Mouse (Mus musculus): ENCODE results near the gene Lfng. TPM values are rescaled to one million over a fixed set of nuclear protein-coding genes. Genes with fewer than 3 reads are reported as not detected.

Gene Lfng
- polyA plus RNA-seq, 1 experiment from 2014 or later: 9.0 TPM

GRCm38 (mm10) chr5:140597787-140598186 lies 9.3 kb upstream of the Lfng start:
- no peak for ATAC-seq (ENCODE audit: insufficient number of reproducible peaks, low FRiP score, low TSS enrichment, low read depth)
- H3K9me3 ChIP-seq (ENCODE audit: control insufficient read depth, low read length): no peaks in the 10 kb centered on the region

DNA sequence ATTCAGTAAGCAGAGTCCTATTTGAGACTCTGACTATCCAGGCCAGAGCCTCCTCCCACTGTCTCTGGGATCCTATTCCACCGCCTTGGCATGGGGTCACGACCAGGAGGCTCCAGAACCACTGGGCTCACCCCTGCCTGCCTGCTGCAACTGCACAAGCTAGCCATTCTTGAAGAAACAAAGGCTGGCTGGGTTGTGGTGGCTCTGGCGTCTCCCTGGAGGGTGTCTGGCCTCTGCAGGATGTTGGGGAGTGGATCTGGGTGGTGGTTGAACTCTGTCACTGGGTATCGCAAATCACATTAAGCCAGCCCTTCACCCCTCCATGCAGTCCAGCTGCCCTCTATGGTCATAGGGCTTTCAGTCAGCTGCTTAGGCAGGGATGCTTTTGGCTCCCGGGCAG lies 7.2 kb upstream of the Lfng start:
- H3K9me3 ChIP-seq (ENCODE audit: control insufficient read depth, low read length): no peaks in the 10 kb centered on the region
- 41% methylated on average over 5 of the region's 5 CpGs for WGBS
- H3K4me3 ChIP-seq (ENCODE audit: low read depth, low read length): no peak overlapping the region
- no peak overlapping the region for H3K27ac ChIP-seq (replicated peaks; ENCODE audit: low read depth, low read length)
- DNase-seq (ENCODE audit: low spot score): no peak
- no peak overlapping the region for H3K9ac ChIP-seq (ENCODE audit: low read length)
- H3K36me3 ChIP-seq (ENCODE audit: control insufficient read depth, insufficient read depth, low read length): no peaks in the 10 kb centered on the region
- no peak overlapping the region for H3K4me2 ChIP-seq (ENCODE audit: low read depth, severe bottlenecking)
- no peaks in the 10 kb centered on the region for H3K27me3 ChIP-seq (ENCODE audit: control insufficient read depth, insufficient read depth, low read length)
- ATAC-seq (ENCODE audit: insufficient number of reproducible peaks, low FRiP score, low TSS enrichment, low read depth): no peak
- H3K4me1 ChIP-seq (ENCODE audit: control insufficient read depth, insufficient read depth, low read length): no peaks in the 10 kb centered on the region; the same call in 1 of the 2 replicates

More at GRCm38 (mm10) chr5:140597787-140598186, 9.3 kb upstream of the Lfng start:
- Histone ChIP-seq H3K27ac (replicated peaks; ENCODE audit: low read depth, low read length) (no peak overlapping the region), H3K9ac (ENCODE audit: low read length) (no peak overlapping the region), H3K4me3 (ENCODE audit: low read depth, low read length) (no peak overlapping the region), H3K4me1 (ENCODE audit: control insufficient read depth, insufficient read depth, low read length) (no peaks in the 10 kb centered on the region; the same call in 1 of the 2 replicates), H3K4me2 (ENCODE audit: low read depth, severe bottlenecking) (no peak overlapping the region), H3K27me3 (ENCODE audit: control insufficient read depth, insufficient read depth, low read length) (no peaks in the 10 kb centered on the region), H3K36me3 (ENCODE audit: control insufficient read depth, insufficient read depth, low read length) (no peaks in the 10 kb centered on the region)
- no peak for DNase-seq (ENCODE audit: low spot score)
- 85% methylated on average over 4 of the region's 4 CpGs for WGBS

- Histone ChIP-seq H3K4me3 (ENCODE audit: low read depth, low read length) (no peak overlapping the region), H3K4me1 (ENCODE audit: control insufficient read depth, insufficient read depth, low read length) (peaks cover 11% of the 10 kb centered on the region), H3K9ac (ENCODE audit: low read length) (no peak overlapping the region)
Measured at GRCm38 (mm10) chr5:140601712-140602111, 5.4 kb upstream of the Lfng start.

DNA sequence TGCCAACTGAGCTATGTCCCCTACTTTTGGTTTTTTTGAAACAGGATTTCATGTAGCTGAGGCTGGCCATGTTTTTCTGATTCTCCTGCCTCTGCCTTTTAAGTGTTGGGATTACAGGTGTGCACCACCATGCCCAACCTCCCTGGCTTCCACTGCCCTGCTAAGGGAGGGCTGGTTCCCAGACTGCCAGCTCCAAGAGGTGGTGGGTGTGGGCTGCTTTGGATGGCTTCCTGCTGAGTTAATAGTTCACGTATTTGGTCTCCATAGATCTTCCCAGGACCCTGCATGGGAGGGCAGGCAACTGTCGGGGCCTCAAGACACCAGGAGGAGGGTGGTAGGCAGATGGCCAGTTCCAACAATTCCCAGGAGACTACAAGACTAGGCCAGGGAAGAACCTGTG lies 4.6 kb upstream of the Lfng start:
- Histone ChIP-seq H3K4me3 (ENCODE audit: low read depth, low read length) (no peak overlapping the region), H3K9ac (ENCODE audit: low read length) (no peak overlapping the region), H3K27me3 (ENCODE audit: control insufficient read depth, insufficient read depth, low read length) (peaks cover 8% of the 10 kb centered on the region), H3K9me3 (ENCODE audit: control insufficient read depth, low read length) (no peaks in the 10 kb centered on the region), H3K27ac (replicated peaks; ENCODE audit: low read depth, low read length) (no peak overlapping the region), H3K4me1 (ENCODE audit: control insufficient read depth, insufficient read depth, low read length) (peaks cover 14% of the 10 kb centered on the region), H3K36me3 (ENCODE audit: control insufficient read depth, insufficient read depth, low read length) (no peaks in the 10 kb centered on the region), H3K4me2 (ENCODE audit: low read depth, severe bottlenecking) (no peak overlapping the region)
- DNase-seq (ENCODE audit: low spot score) (no peak), ATAC-seq (ENCODE audit: insufficient number of reproducible peaks, low FRiP score, low TSS enrichment, low read depth) (no peak)
- 46% methylated on average over 2 of the region's 2 CpGs for WGBS

More at GRCm38 (mm10) chr5:140601712-140602111, 5.4 kb upstream of the Lfng start:
- no peaks in the 10 kb centered on the region for H3K9me3 ChIP-seq (ENCODE audit: control insufficient read depth, low read length)
- H3K27me3 ChIP-seq (ENCODE audit: control insufficient read depth, insufficient read depth, low read length): peaks cover 8% of the 10 kb centered on the region
- H3K27ac ChIP-seq (replicated peaks; ENCODE audit: low read depth, low read length): no peak overlapping the region
- no peak for DNase-seq (ENCODE audit: low spot score)
- H3K36me3 ChIP-seq (ENCODE audit: control insufficient read depth, insufficient read depth, low read length): no peaks in the 10 kb centered on the region
- ATAC-seq (ENCODE audit: insufficient number of reproducible peaks, low FRiP score, low TSS enrichment, low read depth): no peak
- no peak overlapping the region for H3K4me2 ChIP-seq (ENCODE audit: low read depth, severe bottlenecking)
- 84% methylated on average over 12 of the region's 12 CpGs for WGBS

- Histone ChIP-seq H3K4me3 (ENCODE audit: low read depth, low read length) (no peak overlapping the region), H3K27me3 (ENCODE audit: control insufficient read depth, insufficient read depth, low read length) (peaks cover 24% of the 10 kb centered on the region), H3K4me1 (ENCODE audit: control insufficient read depth, insufficient read depth, low read length) (peaks cover 19% of the 10 kb centered on the region), H3K36me3 (ENCODE audit: control insufficient read depth, insufficient read depth, low read length) (no peaks in the 10 kb centered on the region), H3K27ac (replicated peaks; ENCODE audit: low read depth, low read length) (no peak overlapping the region), H3K9me3 (ENCODE audit: control insufficient read depth, low read length) (no peaks in the 10 kb centered on the region), H3K9ac (ENCODE audit: low read length) (no peak overlapping the region), H3K4me2 (ENCODE audit: low read depth, severe bottlenecking) (no peak overlapping the region)
- WGBS: 78% methylated on average over 8 of the region's 8 CpGs
- DNase-seq (ENCODE audit: low spot score) (no peak), ATAC-seq (ENCODE audit: insufficient number of reproducible peaks, low FRiP score, low TSS enrichment, low read depth) (no peak)
Measured at GRCm38 (mm10) chr5:140604386-140604785, 2.7 kb upstream of the Lfng start.

DNA sequence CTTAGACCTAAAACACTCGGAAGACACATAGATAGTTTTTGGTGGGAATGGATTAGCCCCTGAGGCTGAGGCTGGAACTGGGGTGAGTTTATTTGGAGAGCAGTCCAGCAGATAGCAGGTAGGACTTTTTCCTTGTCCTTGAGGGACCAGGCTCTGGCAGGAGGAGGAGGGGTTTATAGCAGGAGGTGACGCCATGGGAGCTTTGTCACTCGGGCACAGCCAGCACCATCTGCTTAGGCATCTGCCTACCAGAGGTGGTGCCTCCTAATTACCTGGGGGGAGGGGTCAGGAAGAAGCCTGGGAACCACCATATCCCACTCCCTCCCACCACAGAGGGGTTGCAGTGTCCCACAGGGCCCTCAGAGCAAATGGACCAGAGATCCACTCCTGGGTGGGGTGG lies 1.9 kb upstream of the Lfng start:
- H3K27ac ChIP-seq (replicated peaks; ENCODE audit: low read depth, low read length): no peak overlapping the region

GRCm38 (mm10) chr5:140606386-140606785 lies 734 bp upstream of the Lfng start:
- H3K9me3 ChIP-seq (ENCODE audit: control insufficient read depth, low read length): no peaks in the 10 kb centered on the region
- no peaks in the 10 kb centered on the region for H3K36me3 ChIP-seq (ENCODE audit: control insufficient read depth, insufficient read depth, low read length)
- ATAC-seq (ENCODE audit: insufficient number of reproducible peaks, low FRiP score, low TSS enrichment, low read depth) (no peak), DNase-seq (ENCODE audit: low spot score) (peak; percentile 65)
- no peak overlapping the region for H3K27ac ChIP-seq (replicated peaks; ENCODE audit: low read depth, low read length)
- H3K4me1 ChIP-seq (ENCODE audit: control insufficient read depth, insufficient read depth, low read length): peaks cover 34% of the 10 kb centered on the region
- H3K27me3 ChIP-seq (ENCODE audit: control insufficient read depth, insufficient read depth, low read length): peaks cover 40% of the 10 kb centered on the region
- peak overlapping the region; percentile 40 for H3K4me3 ChIP-seq (ENCODE audit: low read depth, low read length)
- H3K4me2 ChIP-seq (ENCODE audit: low read depth, severe bottlenecking): peak overlapping the region; percentile 70
- H3K9ac ChIP-seq (ENCODE audit: low read length): 0 out of 2 replicates have a peak overlapping the region, but pooled peaks have one; percentile 27
- WGBS: under 1% methylated on average over 23 of the region's 23 CpGs

More for the DNA sequence above, 1.9 kb upstream of the Lfng start:
- Histone ChIP-seq H3K4me2 (ENCODE audit: low read depth, severe bottlenecking) (no peak overlapping the region), H3K4me1 (ENCODE audit: control insufficient read depth, insufficient read depth, low read length) (peaks cover 23% of the 10 kb centered on the region), H3K4me3 (ENCODE audit: low read depth, low read length) (no peak overlapping the region), H3K27me3 (ENCODE audit: control insufficient read depth, insufficient read depth, low read length) (peaks cover 29% of the 10 kb centered on the region), H3K36me3 (ENCODE audit: control insufficient read depth, insufficient read depth, low read length) (no peaks in the 10 kb centered on the region), H3K9ac (ENCODE audit: low read length) (no peak overlapping the region), H3K9me3 (ENCODE audit: control insufficient read depth, low read length) (no peaks in the 10 kb centered on the region)
- no peak for ATAC-seq (ENCODE audit: insufficient number of reproducible peaks, low FRiP score, low TSS enrichment, low read depth)
- no peak for DNase-seq (ENCODE audit: low spot score)
- 11% methylated on average over 3 of the region's 3 CpGs for WGBS

DNA sequence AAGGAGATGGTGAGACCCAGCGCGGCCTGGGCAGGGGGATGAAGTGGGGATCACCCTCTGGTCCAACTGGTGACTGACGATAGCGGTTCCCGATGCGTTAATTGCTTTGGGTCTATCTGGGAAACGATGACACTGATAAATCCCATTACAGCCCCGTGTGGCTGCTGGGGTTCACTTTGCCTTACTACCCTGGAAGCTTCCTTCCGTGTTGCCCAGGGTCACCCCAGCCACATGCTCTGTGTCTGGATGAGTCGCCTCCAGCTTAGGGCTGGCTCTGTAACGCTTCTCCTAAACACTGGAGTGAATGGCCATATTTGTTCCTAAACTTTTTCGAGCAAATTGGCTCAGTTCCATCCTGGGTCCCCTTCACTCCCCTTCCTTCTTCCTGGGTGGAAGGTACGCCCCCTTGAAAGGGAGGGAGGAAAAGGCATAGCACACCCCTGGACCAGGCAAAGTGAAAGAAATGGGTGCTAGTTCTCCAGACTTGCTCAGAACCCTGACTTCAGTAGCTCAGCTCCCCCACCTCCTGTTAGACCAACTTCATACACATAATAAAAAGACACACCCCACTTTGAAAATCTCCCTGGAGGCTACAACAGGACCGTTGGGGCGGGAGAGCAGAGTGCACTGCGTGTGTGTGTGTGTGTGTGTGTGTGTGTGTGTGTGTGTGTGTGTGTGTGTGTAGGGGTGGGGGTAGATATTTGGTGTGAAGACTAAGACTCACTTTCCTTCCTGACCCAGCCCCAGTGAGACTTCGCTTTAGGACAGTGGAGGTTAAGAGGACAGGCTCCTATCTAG lies 915 bp downstream of the Lfng start:
- peak overlapping the region; percentile 70 for H3K4me2 ChIP-seq (ENCODE audit: low read depth, severe bottlenecking)
- no peak overlapping the region for H3K27ac ChIP-seq (replicated peaks; ENCODE audit: low read depth, low read length)
- H3K4me1 ChIP-seq (ENCODE audit: control insufficient read depth, insufficient read depth, low read length): peaks cover 42% of the 10 kb centered on the region
- 2% methylated on average over 16 of the region's 17 CpGs for WGBS
- peak overlapping the region; percentile 40 for H3K4me3 ChIP-seq (ENCODE audit: low read depth, low read length)
- H3K9ac ChIP-seq (ENCODE audit: low read length): peak overlapping the region; percentile 45
- ATAC-seq (ENCODE audit: insufficient number of reproducible peaks, low FRiP score, low TSS enrichment, low read depth) (no peak), DNase-seq (ENCODE audit: low spot score) (no peak)
- H3K36me3 ChIP-seq (ENCODE audit: control insufficient read depth, insufficient read depth, low read length): no peaks in the 10 kb centered on the region
- H3K9me3 ChIP-seq (ENCODE audit: control insufficient read depth, low read length): no peaks in the 10 kb centered on the region
- H3K27me3 ChIP-seq (ENCODE audit: control insufficient read depth, insufficient read depth, low read length): peaks cover 50% of the 10 kb centered on the region
